Mouse (Mus musculus) olfactory bulb, adult 2 months (tissue): ENCODE measurements around the gene Gm49373.

Experiments used
- CTCF ChIP-seq: fragments of 200-500 bp; IDR thresholded peaks from 2 replicates; pipeline ENCODE4 v1.5.1; 2012; ENCODE audit warnings: low read depth, mild to moderate bottlenecking, low read length, moderate library complexity; ENCODE audit not compliant: insufficient read depth
- POLR2A ChIP-seq: fragments of 200-500 bp; IDR thresholded peaks from 2 replicates; pipeline ENCODE4 v1.6.1; 2012; ENCODE audit warnings: mild to moderate bottlenecking, low read depth, low read length, moderate library complexity; ENCODE audit not compliant: insufficient read depth

DNA sequence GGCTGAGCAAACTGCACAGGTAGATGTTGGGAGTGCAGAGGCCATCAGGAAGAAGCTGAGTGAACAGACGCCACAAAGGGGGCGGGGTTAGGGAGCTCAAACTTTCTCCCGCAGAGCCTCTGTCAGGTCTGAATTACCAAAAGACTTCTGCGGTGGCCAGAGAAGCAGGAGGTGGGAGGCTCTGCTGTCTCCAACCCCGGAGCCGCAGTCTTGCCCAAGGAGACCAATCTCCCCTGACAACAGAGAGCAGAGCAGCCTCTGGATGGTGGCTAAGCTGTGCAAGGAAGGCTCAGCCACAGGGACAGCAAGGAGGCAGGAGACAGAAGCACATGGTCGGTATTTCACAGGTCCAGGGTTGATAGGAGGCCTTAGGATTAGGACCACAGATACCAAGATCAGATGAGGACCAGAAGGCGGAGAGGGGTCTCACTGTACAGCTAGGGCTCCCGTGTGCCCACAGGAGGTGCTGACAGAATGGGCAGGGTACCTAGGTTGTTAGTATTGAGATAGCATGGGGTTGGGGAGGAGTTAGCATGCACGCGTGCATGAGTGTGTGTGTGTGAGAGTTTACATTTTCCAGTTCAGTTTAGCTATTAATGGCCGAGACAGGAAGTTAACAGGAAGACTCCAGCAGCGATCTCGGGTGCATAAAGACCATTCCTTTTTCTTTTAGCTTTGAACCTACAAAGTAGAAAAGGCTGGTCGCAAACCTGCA is 27.7 kb upstream of the Gm49373 start:
- no peak for TF ChIP-seq CTCF
- TF ChIP-seq POLR2A: no peak
